Mouse (Mus musculus): ENCODE results near the gene Prkag1.

Gene Prkag1

GRCm38 (mm10) chr15:98852733-98853132, 21.4 kb upstream of the Prkag1 start:
- DNase-seq: no peak

DNA sequence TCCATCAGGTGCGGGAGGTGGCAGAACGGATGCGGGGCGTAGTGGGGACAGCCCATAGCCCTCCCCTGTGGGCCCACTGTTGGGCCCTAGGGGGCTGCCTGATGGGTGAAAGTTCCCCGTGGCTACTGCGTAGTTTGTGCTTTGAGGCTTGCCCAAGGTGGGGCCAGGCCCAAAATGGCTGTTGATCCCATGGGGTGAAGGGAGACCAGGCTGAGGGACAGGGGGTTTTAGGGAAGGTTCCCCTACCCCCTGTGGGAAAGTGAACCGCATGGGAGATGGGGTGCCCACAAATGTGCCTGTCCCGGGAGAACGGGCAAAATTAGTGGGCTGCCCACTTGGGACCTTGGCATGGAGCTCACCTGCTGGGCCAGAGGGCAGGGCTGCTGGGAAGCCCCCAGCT, 20.8 kb upstream of the Prkag1 start:
- DNase-seq: no peak

- DNase-seq: peak; percentile 16
These were observed 20.0 kb upstream of the Prkag1 start for GRCm38 (mm10) chr15:98851229-98851818.

DNA sequence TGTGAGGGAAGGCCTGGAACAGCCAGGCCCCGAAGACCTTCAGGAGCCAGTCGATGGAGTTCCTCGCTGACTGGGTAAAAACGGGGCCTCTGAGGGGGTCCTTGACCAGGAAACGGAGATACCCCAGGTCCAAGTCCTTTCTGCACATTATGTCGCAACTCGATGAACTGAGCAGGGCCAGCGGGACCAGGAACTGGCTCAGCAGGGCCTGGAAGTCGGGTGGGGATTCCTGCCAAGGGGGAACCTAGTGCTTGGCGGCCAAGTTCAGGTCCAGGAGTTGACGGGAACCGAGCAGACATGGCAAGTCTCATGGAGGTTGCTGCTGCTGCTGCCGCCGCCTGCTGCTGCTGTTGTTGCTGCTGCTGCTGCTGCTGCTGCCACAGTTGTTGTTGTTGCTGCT, 19.3 kb upstream of the Prkag1 start:
- peak; percentile 31 for DNase-seq

GRCm38 (mm10) chr15:98849956-98850600, 18.8 kb upstream of the Prkag1 start:
- DNase-seq: peak; percentile 18

DNA sequence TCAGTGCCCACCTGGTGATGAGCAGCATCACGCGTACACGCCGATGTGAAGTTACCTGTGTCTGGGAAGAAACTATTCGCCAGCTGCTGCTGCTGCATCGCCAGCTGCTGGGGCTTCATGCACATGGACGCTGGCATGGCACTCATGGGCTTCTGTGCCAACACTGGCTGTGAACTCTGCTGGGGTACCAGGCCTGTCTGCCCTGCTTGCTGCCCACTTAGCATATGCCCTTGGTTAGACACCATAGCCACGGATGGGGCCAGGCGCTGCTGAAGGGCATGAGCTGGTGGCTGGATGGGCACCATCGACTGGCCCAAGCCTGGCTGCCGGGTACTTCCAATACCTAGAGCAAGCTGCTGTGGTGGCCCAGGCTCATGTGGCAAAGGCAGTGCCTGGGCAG, 17.8 kb upstream of the Prkag1 start:
- peak; percentile 10 for DNase-seq

GRCm38 (mm10) chr15:98846140-98846539, 14.8 kb upstream of the Prkag1 start:
- no peak for DNase-seq

DNA sequence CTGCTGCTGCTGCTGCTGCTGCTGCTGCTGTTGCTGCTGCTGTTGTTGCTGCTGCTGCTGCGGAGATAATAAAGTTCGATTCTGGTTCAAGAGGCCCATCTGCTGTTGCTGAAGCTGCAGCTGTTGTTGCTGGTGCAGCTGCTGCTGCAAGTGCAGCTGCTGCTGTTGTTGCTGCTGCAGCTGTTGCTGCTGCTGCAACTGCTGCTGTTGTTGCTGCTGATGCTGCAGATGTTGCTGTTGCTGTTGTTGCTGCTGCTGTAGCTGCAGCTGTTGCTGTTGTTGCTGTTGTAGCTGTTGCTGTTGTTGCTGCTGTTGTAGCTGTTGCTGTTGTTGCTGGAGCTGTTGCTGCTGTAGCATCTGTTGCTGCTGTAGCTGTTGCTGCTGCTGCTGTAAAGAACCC, 13.8 kb upstream of the Prkag1 start:
- no peak for DNase-seq

DNA sequence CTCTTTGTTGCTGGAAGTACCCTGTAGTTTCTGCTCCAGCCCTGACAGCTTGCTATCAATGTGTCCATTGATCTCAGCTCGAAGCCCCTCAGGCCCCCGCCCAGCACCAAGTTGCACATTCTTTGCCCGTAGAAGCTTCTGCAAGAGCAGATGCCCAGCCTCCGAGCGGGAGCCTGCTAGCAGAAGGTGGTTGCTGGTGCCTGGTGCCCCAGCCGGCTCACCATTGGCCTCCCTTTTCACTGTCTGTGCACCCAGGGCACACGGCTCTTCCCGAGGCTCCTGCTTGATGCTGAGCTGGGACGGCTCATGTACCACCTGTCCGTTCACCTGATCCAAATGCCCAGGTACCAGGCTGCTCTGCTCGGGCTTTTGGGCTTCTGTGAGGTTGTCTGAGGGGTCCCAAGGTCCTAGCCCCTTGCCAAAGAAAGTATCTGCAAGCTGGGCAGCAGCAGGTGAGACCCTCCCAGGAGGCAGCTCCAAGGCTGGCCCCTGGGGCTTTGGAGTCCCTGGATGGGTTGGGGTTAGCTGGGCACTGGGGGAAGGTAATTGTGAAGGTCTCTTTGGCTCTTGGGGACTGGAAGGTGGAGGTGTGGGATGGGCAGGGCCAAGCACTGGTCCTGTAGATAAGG, 12.4 kb upstream of the Prkag1 start:
- no peak for DNase-seq

DNA sequence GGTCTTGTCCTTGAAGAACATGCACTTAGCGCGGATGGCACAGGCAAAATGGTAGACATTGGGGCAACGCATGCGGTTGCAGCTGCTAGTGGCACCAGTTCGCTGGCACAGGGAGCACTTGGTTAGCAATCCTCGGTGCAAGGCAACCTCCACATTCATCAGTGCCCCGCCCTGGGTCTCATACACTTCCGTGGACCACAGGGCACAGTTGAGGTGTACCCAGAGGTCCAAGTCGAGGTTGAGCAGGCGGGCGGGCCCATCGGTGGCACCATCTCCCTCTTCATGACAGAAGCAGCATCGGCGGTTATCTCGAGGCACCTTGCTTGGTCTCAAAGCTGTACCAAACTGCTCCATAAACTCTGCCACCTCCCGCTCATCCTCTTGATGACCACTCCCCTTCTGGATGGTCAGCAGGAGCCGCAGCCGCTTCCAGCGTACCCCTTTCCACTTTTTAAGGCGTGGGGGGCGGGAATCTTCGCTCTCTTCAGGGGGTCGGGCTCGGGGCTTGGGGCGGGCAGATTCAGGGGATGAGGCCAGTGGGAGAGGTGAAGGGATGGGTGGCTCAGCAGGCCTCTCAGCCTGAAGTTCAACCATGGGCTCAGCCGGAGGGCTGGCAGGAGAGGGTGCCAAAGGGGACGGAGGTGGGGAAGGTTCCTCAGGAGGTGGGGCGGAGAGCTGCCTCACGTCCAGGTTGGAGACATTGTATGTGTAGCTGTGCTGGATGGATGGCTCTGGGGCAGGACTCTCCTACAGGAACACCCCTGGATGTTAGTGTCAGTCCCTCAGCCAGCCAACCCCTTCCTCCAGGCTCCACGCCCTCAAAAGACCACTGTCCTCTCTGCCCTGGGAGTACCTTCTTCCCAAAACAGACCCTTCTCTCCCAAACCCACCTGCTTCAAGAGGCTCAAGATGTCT, 8.6 kb upstream of the Prkag1 start:
- peak; percentile 10 for DNase-seq

GRCm38 (mm10) chr15:98839161-98839560, 7.8 kb upstream of the Prkag1 start:
- DNase-seq: no peak

DNA sequence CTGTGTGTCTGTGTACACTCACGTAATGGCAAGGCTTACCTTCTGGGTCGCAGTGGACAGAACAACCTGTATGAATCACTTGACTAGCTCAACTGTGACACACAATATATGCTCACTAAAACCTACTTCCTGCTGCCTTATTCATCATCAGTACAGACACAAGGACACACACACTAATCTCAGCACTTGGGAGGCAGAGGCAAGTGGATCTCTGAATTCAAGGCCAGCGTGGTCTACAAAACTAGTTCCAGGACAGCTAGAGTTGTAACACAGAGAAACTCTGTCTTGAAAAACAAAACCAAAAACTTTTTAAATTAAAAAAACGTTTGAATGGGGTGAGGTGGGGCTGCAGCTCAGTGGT, 6.4 kb upstream of the Prkag1 start:
- no peak for DNase-seq

DNA sequence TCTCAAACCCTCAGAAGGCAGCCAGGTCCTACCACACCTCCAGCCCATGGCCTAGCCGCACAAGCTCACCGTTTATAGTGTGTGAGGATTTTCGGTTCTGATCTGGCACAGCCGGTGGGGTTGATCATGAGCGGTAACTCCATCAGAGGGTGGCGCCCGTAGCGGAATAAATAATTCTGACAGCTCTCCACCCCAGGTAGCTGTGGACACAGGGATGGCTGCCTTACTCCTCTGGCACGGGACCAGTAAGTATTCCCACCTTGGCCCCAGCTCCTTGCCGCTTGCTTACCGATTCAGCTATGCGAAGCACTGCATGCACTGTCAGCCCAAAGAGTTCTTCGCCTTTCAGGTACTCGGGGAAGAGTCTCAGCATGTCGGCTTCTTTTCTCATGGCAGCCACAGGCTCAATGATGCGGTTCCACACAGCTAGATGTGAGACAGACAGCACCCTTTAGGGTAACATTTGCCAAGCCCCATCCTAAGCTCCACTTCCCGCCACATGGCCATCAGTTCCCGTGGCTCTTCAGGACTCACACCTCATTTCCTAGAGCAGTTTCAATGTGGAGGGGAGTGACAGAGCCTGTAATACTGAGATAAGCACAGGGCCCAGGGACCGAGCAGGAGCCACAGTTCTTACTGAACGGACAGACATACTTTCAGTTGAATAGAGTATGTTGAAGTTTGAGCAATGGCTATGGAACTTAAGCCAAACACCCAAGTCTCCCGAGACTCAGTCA, 5.9 kb upstream of the Prkag1 start:
- peak; percentile 7 for DNase-seq

DNA sequence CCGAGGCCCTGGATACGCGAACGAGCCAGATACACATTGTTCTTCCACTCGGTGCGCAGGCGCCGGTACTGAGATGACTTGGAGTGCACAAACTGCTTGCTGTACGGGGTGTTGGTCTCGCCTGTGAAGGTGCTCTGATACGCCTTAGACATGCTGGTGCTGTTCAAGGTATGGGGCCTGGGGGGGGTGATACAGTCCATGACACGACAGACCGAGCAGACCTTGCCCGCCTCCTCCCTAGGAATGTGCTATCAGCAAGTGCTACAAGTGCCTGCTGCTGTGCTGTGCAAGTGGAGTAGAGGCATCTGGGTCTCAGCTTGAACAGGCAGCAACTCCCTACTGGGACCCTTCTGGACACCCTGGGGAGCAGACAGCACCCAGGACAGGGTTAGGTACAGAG, 4.0 kb upstream of the Prkag1 start:
- no peak for DNase-seq

- peak; percentile 8 for DNase-seq
These were observed 2.7 kb upstream of the Prkag1 start for GRCm38 (mm10) chr15:98834059-98834458.

- DNase-seq: peak; percentile 19
These were observed 2.0 kb upstream of the Prkag1 start for GRCm38 (mm10) chr15:98833281-98833680.

- no peak for DNase-seq
These were observed 1.1 kb upstream of the Prkag1 start for GRCm38 (mm10) chr15:98832161-98833058.

GRCm38 (mm10) chr15:98831684-98832035, 339 bp upstream of the Prkag1 start:
- no peak for DNase-seq

DNA sequence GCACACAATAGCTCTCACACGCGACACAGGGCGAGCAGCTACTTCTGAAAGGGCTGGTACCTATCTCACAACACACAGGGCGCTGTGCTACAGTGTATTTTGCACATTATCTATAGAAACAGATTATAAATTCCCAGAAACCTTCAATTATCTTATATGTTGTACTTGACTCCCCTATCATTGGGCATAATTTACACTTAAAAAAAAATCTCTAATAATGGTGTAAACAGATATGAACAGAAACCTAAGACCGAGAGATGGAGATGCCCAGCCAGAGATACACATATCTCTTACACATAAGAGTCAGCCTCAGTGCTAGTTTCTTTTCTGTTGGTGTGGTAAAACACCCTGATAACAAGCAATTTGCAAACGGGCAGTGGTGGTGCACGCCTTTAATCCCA, 3.7 kb downstream of the Prkag1 start:
- no peak for DNase-seq

GRCm38 (mm10) chr15:98823434-98823833, 7.9 kb downstream of the Prkag1 start:
- DNase-seq: no peak

DNA sequence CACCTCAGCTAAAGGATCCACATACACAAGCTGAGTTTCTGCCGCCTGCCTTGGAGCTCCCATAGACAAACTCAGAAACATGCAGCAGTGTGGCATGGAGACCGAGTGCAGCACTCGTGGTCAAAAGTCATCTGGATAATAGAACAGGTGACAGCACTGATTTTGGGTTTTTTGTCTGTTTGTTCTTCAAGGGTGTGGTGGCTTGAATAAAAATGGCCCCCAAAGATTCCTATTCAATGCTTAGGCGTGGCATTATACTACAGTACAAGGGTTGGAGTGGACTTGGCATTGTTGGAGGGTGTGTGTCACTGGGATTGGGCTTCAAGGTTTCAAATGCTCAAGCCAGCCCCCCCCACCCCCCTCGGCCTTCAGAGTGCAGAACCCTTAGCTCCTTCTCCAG, 9.2 kb downstream of the Prkag1 start:
- DNase-seq: no peak

DNA sequence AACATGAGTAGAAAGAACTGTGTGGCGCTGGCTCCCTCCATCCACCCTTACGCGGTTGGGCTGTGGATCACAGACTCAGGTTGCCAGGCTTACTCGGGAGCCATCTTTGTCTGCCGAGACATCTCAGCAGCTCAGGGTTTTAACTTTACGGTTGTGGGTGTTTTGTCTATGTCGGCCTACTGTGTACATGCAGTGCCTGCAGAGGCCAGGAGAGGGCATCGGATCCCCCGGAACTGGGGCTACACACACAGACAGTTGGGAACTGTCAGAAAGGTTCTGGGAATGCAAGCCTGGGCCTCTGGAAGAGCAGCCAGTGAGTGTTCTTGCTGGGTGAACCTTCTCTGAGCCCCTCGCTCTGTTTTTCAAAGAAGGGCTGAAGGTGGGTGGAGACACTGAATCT, 9.9 kb downstream of the Prkag1 start:
- no peak for DNase-seq

Measured in cerebellum, adult 11 months (tissue).